Mouse (Mus musculus): ENCODE measurements around the gene Gm27021.

DNA sequence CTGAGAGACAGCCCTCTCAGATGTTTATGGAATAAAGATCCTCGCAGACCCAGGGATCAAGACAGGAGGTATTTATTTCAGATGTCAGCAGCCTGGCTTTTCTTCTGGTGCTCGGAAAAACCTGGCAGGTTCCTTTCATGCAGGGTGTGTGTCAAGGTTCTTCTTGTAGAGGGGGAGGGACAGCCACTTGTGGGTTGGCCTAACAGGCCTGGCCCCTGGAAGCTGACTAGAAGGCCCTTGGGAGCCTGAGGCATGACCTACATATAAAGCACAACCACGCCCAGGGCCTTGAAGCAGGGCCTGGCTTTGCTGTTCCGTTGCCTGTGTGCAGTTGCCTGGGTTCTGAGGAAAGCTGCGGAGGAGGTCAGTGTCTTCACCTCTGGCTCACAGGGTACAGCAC lies 17.2 kb upstream of the Gm27021 start:
- no peak for TF ChIP-seq CTCF (conservative IDR thresholded peaks at IDR 0.05; ENCODE audit: low read length)
- no peak for TF ChIP-seq POU5F1 (IDR thresholded peaks at IDR 0.05; ENCODE audit: borderline replicate concordance, low read length)
- no peak for TF ChIP-seq NANOG (IDR thresholded peaks at IDR 0.05; ENCODE audit: borderline replicate concordance, low read length)
